Mouse (Mus musculus): ENCODE measurements at regions not wholly inside any gene's neighbourhood (a gene's known extent, or its start where the extent isn't known, plus 50 kb on each side); places are given as distances from the start of the nearest gene placed in this dataset.

- no peak for DNase-seq
Observed at GRCm38 (mm10) chr16:93384039-93384537, 219.8 kb downstream of the Setd4 start.

DNA sequence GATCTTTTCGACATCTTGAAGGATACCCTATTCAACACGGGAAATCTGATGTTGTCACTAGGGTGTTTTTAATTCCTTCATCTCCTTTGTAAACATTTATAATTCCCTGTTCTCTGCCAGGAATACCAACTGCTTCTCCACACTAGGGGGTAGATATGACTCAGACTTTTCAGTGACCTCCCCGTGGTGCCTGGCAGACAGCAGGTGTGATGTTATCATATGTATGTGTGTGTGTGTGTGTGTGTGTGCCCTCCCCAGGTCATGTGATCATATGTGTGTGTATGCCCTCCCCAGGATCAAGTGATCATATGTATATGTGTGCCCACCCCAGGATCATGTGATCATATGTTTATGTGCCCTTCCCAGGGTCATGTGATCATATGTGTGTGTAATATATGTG lies 220.9 kb downstream of the Setd4 start:
- DNase-seq = no peak

GRCm38 (mm10) chr16:93380717-93381671 lies 222.9 kb downstream of the Setd4 start:
- no peak for DNase-seq

GRCm38 (mm10) chr16:93380117-93380516 lies 223.7 kb downstream of the Setd4 start:
- DNase-seq = no peak

GRCm38 (mm10) chr16:93379611-93380010 lies 224.3 kb downstream of the Setd4 start:
- DNase-seq = no peak

DNA sequence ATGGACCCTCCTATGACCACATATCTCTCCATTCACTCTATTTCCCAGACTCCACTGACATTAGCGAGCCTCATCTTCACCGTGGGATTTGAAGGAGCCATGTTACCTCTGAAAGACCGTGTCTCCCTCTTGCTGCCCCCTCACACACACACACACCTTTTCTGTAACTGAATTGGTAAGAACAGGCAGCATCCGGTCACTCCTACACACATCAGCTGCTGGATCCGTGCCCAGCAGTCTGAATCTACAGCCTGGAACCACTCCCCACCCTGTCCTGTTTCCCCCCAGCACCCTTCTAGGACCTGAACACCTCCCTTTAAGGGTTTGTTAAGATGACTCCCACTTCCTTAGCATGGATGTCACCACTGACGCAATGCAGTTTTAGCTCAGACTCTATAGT lies 229.2 kb downstream of the Setd4 start:
- DNase-seq = no peak

DNA sequence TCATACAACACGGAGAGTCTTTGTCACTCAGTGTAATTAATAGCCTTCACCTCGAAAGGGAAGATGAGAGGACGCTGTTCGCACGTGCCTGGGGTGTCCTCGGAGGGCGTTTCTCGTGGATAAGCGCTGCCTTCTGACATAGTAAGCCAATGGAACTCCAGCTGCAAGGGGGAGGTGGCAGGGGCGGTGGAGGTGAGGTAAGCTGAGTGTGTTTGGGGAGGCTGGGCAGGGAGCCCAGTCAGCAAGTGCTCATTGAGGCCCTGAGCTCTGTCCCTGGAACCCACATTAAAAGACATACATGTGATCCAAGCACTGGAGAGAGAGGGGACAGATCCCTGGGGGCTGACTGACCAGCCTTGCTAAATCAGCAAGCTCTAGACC lies 234.1 kb downstream of the Setd4 start:
- peak; percentile 29 for DNase-seq

- DNase-seq = no peak
Observed at GRCm38 (mm10) chr16:93368824-93369765, 234.8 kb downstream of the Setd4 start.

GRCm38 (mm10) chr16:93367995-93368394 lies 235.9 kb downstream of the Setd4 start:
- no peak for DNase-seq

GRCm38 (mm10) chr16:93367246-93367805 lies 236.5 kb downstream of the Setd4 start:
- no peak for DNase-seq

DNA sequence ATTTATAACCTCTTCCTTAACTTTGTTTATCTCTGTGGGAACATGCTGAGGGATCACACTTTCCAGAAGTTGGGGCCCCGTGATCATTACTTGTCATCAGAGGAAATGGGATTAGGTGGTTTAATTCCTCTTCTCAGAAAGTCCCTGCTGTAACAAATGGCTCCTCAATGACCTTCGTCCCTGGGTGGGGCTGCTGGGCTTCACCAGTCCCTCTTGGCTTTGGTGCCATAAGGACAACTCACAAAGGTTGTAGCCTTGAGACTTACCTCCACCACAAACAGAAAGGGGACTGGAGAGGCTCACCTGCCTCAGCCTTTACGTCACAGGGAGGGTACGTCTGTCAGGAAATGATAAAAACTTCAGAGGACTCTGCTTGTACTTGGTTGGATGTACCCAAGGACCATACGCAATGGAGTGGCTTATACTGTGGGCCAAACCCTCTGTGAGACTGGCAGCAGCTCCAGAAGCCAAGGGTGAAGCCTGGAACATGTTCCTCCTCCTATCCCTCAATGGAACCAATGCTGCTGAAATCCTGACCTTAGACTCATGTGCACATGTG lies 237.4 kb downstream of the Setd4 start:
- no peak for DNase-seq

DNA sequence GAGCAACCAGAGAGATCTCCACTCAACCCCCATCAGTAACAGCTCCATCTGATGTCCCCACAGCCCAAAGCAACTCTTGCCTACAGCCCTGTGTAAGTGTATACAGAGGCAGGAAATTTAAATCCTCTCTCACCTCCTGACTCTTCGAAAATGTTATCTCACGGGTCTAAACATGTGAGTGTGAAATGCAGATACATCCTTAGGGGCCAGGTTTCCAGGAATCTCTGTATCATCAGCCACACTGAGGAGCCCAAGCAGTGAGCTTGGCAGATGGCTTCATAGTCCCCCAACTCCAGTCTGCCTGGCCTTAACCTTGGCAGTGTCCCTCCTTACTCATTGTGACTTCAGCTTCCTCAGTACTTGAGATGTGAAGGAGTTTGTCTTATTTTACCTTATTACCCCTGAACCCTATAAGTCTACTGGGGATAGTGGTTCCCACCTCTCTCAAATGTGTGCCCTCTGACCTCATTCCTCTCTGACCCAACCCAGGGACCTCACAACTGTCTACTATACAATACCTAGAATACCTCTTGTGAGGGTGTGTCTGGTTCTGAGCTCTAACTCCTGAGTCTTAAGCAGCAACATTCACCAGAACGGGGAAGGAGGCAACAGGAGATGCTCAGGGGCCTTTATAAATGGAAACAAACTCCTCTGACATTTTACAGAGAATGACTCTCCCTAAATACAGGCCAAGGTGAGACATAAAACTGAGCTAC lies 238.5 kb downstream of the Setd4 start:
- DNase-seq = no peak

DNA sequence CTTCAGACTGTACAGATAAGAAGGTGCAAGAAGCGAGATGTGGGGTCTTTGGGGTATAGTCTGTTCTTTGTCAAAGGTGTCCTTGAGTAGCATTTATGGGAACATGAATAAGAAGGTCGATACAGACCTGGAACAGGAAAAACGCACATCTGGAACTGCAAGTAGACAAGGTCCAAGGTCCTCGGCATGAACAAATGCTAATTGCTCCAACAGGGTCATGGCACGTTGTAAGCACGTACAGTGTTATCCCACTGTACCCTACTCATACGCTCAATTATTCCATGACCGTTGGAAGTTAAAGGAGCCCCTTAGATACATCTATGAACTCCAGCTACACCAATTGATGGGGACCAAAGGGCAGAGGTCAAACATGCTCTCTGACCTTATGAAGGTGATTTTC lies 244.1 kb downstream of the Setd4 start:
- DNase-seq = no peak

GRCm38 (mm10) chr16:93358613-93359012 lies 245.2 kb downstream of the Setd4 start:
- DNase-seq = no peak

DNA sequence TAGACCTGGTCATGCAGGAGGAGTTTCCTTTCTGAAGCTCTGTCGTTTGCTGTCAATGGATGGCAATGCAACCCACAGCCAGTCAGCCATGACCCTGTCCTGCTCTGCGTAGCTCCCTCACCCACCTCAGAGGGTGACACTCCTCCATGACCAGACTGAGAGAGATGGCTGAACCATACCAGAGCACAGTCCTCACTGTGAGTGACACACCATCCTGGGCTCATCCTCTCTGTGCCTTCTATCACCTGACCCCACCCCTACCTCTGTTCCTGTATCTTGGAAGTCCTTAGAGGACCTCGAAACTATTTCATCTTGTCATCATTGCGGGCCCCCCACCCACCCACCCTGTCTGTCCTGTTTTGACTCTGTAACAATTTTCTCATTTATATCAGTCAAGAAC lies 245.7 kb downstream of the Setd4 start:
- DNase-seq = no peak

DNA sequence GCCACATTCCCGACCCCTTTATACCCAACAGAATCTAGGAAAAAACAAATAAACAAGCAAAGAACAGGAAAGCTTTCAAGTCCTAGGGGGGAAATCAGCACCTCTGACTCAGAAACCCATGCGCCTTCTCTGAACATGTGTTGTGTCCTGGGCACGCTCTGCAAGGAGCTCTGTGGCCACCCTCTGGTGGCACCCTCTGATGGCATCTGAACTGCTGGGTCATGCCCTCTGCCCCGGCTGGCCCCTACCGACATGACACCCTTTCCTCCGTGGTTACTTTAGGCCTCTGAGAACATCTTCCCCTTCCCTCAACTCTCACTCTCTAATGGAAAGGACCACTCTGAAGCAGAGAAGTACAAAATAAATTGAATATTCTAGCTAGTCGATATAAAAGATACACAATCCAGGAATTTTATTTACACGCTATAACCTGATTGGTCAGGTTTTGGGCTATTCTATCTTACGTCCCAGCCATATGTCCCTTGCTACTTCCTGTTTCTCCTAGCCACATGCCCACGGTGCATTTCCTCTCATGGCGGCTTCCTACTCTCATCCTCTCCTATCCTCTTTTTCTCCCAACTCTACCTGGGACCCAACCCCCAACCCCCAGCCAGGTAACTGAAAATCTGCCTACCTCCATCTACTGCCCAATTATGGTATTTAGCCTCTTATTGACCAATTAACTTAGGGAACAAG lies 248.5 kb downstream of the Setd4 start:
- DNase-seq = no peak

- no peak for DNase-seq
Observed at GRCm38 (mm10) chr16:93353971-93354370, 249.9 kb downstream of the Setd4 start.

DNA sequence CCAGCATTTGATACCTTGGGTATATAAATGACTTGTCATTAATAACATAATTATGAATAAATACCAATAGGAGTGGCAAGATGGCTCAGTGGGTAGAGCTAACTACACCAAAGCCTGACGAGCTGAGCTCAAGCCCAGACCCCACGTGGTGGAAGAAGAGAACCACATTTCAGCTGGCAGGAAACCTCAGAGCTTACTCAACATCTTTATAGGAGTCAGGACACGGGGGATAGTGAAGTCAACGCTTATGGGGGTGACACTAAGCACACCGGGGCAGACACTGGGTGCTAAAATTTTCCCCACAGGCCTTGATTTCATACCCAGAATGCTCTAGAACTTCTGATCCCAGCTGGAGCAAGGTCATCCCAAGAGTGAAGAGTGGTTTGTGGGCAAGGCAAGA lies 259.3 kb downstream of the Setd4 start:
- no peak for DNase-seq

DNA sequence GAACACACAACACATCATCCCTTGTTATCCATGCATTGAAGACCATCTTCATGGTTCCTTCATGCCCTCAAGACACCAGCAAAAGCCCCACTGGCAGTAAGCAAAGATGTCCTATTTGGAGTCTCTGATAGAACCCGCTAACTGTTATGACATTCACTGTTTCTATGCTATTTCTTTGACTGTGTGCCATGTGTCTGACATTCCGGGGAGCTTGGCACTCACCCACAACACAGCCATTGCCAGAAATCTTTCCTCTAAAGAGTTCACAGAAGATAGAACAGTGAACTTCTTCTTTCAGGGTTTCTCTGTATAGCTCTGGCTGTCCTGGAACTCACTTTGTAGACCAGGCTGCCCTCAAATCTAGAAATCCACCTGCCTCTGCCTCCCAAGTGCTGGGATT lies 261.2 kb downstream of the Setd4 start:
- DNase-seq = peak; percentile 49

DNA sequence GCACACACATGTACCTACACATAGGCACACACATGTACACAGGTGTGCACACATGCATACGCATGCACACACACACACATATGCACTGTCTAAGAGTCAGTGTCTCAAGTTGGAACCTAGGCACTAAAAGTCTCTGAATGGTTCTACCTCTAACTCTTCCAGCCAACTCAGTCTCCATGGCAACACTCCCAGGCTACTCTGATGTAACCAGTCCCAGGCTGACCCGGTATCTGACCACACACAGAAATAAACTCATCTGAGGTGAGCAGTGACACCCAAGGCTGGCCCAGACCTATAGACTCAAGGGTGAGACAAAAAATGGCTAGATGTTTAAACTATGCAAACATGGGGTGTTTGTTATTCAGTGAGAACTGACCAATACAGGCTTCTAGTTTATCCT lies 262.1 kb downstream of the Setd4 start:
- no peak for DNase-seq

- DNase-seq = no peak
Observed at GRCm38 (mm10) chr16:93338806-93339205, 265.1 kb downstream of the Setd4 start.
